Mouse (Mus musculus) olfactory bulb, adult 2 months (tissue): ENCODE measurements around the gene Cntnap2.

Experiments used
- CTCF ChIP-seq: fragments of 200-500 bp; IDR thresholded peaks from 2 replicates; pipeline ENCODE4 v1.5.1; 2012; ENCODE audit warnings: low read depth, mild to moderate bottlenecking, low read length, moderate library complexity; ENCODE audit not compliant: insufficient read depth
- POLR2A ChIP-seq: fragments of 200-500 bp; IDR thresholded peaks from 2 replicates; pipeline ENCODE4 v1.6.1; 2012; ENCODE audit warnings: mild to moderate bottlenecking, low read depth, low read length, moderate library complexity; ENCODE audit not compliant: insufficient read depth

GRCm38 (mm10) chr6:47259626-47260114, 2200.5 kb downstream of the Cntnap2 start:
- TF ChIP-seq CTCF (no peak), POLR2A (no peak)
